Mouse (Mus musculus) kidney, adult 2 months (tissue): ENCODE measurements around the gene Hcn1.

ENCODE experiments used
- CTCF ChIP-seq: fragments of 200-500 bp; conservative IDR thresholded peaks from 2 replicates; pipeline ENCODE4 v1.5.1; 2011; ENCODE audit warnings: low read depth, mild to moderate bottlenecking, control low read depth, low read length, moderate library complexity, mixed read lengths; ENCODE audit not compliant: insufficient read depth, insufficient read length
- POLR2A ChIP-seq: fragments of 200-500 bp; IDR thresholded peaks from one replicate; pipeline ENCODE4 v1.6.1; 2011; ENCODE audit warnings: low read depth, low read length, control low read depth

DNA sequence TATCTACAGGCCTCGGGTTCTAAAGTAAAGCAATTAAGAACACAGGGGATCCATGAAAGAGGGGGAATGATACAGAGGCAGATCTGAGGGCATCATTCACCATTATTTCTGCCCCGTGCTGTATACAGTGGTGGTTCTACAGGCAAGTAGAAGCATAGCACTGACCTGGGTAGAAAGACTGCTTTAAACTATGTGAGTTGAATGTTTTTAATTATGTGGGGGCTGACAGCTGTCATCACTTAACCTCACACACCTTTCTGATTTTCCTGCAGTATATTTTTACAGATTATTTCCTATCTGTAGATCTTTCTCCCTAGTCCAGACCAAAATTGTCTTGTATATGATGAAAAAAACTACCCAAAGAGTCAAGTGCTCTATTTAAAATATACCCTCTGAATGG lies 382.2 kb downstream of the Hcn1 start:
- TF ChIP-seq POLR2A: no peak
- TF ChIP-seq CTCF: no peak
